Mouse (Mus musculus) embryo, embryonic 11.5 days (tissue): Measurements from ENCODE around the gene AC170998.1.
"Not testable (repeated sequence)": the region's sequence is repeated elsewhere in the genome, so short reads cannot be mapped to it uniquely, and the experiment has no call there.

Experiments
- DNase-seq: peaks from one replicate; pipeline ENCODE4 v3.0.0-alpha.2; 2012; ENCODE audit warnings: low read depth, low spot score

Gene AC170998.1

GRCm38 (mm10) chr17:28756447-28756846, 30.6 kb downstream of the AC170998.1 start:
- DNase-seq, result no peak

GRCm38 (mm10) chr17:28757470-28757869, 31.6 kb downstream of the AC170998.1 start:
- no peak for DNase-seq

- DNase-seq, result no peak
Observed at GRCm38 (mm10) chr17:28760736-28761312, 34.9 kb downstream of the AC170998.1 start.

- DNase-seq, result peak; percentile 51
Observed at GRCm38 (mm10) chr17:28761871-28762270, 36.0 kb downstream of the AC170998.1 start.

GRCm38 (mm10) chr17:28766203-28766602, 40.3 kb downstream of the AC170998.1 start:
- no peak for DNase-seq

GRCm38 (mm10) chr17:28766781-28767515, 41.1 kb downstream of the AC170998.1 start:
- DNase-seq, result no peak

- no peak for DNase-seq
Observed at GRCm38 (mm10) chr17:28769121-28769874, 43.4 kb downstream of the AC170998.1 start, which contains the start of gene Mapk13. Gene Mapk13, plus strand, starts transcription at chr17:28769297.

- DNase-seq, result no peak
Observed at GRCm38 (mm10) chr17:28769875-28770421, 44.1 kb downstream of the AC170998.1 start.

- DNase-seq, result no peak
Observed at GRCm38 (mm10) chr17:28771289-28771688, 45.4 kb downstream of the AC170998.1 start.

- DNase-seq, result not testable (repeated sequence)
Observed at GRCm38 (mm10) chr17:28774303-28774702, 48.4 kb downstream of the AC170998.1 start.

GRCm38 (mm10) chr17:28775161-28775560, 49.3 kb downstream of the AC170998.1 start:
- no peak for DNase-seq
